Mouse (Mus musculus) midbrain, embryonic 11.5 days (tissue): ENCODE data around the gene U2af2. TPM values are rescaled to one million over a fixed set of nuclear protein-coding genes. Genes with fewer than 3 reads are reported as not detected.
A peak's percentile ranks its signal among the peaks of the same experiment; 100 is the strongest.

Experiments
- ATAC-seq: fragments of 200-750 bp; cut with Nextera tagmentation; 2 replicates; pipeline ENCODE4 v1.8.0; 2017; ENCODE audit warnings: moderate TSS enrichment, moderate library complexity; ENCODE audit not compliant: low FRiP score
- DNase-seq: peaks from one replicate; pipeline ENCODE4 v3.0.0; 2015; ENCODE audit warnings: low spot score; ENCODE audit errors: missing footprints
- H3K27ac ChIP-seq: fragments of 300-500 bp; sonication (generic); 2 replicates; pipeline ENCODE4 v1.5.1; 2014; ENCODE audit warnings: low read depth, low read length
- H3K27me3 ChIP-seq: fragments of 300-500 bp; sonication (generic); 2 replicates; pipeline ENCODE4 v1.6.1; 2014; ENCODE audit warnings: mild to moderate bottlenecking, low read length, moderate library complexity, mixed read lengths; ENCODE audit not compliant: control insufficient read depth, insufficient read depth
- H3K36me3 ChIP-seq: fragments of 300-500 bp; sonication (generic); 2 replicates; pipeline ENCODE4 v1.6.1; 2014; ENCODE audit warnings: mild to moderate bottlenecking, low read length, moderate library complexity, mixed read lengths; ENCODE audit not compliant: control insufficient read depth, insufficient read depth
- H3K4me1 ChIP-seq: fragments of 300-500 bp; sonication (generic); 2 replicates; pipeline ENCODE4 v1.6.1; 2014; ENCODE audit warnings: low read length; ENCODE audit not compliant: control insufficient read depth, insufficient read depth
- H3K4me2 ChIP-seq: fragments of 300-500 bp; sonication (generic); 2 replicates; pipeline ENCODE4 v1.6.1; 2014; ENCODE audit warnings: mild to moderate bottlenecking, moderate library complexity
- H3K4me3 ChIP-seq: fragments of 300-500 bp; sonication (generic); 2 replicates; pipeline ENCODE4 v1.5.1; 2014; ENCODE audit warnings: low read depth, low read length
- H3K9ac ChIP-seq: fragments of 300-500 bp; sonication (generic); 2 replicates; pipeline ENCODE4 v1.6.1; 2014; ENCODE audit warnings: low read length
- H3K9me3 ChIP-seq: fragments of 300-500 bp; sonication (generic); 2 replicates; pipeline ENCODE4 v1.6.1; 2016; ENCODE audit warnings: low read length; ENCODE audit not compliant: control insufficient read depth
- WGBS: fragments of 180-500 bp; shearing (Covaris S2); extraction: QIAGEN DNeasy Blood & Tissue Kit; methylation state at CpG from one replicate; pipeline ENCODE4 v1.1.7; 2014; 5-methylcytosine and 5-hydroxymethylcytosine counted together
- polyA plus RNA-seq: library from polyadenylated mRNA; unstranded; fragments of >200 nt; fragmentation: Nextera tagmentation; extraction: Ambion mirVana; gene quantifications from 2 replicates; pipeline ENCODE4 v1.2.1, GENCODE M21; 2014

U2af2 gene
- polyA plus RNA-seq, 1 experiment from 2014 or later, result 159 TPM

DNA sequence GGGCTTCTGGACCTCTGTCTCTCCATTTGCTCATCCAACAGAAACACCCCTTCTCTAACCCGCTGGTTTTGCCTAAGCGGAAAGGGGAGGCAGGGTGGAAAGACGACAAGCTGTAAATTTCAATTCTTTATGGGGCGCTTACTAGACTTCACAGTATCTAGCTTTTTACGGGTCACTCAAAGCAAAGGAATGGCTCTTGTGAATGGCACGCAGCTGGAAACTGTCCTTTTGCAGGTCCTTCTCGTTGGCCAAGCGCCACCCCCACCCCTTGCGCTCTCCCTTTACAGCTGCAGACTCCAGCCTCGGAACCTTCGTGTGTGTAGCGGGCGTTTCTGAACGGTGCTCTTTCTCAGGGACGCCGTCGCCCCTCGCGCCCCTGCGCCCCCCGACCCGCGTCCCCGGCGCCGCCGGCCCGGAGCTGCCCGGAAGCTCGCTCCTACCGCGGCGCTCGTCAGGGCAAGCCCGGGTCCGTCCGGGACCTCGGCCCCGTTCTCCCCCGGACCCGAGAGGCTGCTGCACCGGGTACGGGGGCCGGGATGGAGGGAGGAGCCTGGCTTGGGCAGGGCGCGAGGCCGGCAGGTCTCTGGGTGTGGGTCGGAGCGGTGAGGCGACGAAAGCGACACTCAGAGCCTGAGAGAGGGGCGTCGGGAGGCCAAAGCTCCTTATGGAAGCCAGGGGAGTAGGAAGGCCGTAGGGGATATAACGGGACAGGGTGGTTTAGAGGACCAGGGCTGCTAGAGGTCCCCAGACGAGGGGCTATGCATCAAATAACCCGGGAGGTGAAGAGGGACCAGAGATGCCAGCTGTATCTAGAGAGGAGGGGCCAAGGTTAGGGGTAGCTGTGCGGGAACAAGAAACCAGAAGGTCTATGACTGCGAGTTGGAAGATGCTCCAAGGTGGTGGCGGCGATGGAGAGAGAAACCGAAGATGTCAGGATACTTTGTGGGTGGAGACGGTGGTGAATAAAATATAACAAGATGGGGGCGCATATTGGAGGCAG is 10.4 kb upstream of the U2af2 start, which contains the start of gene Zfp580:
Gene Zfp580 (plus strand): TSS at position 346 of the 1,000 bp plus-strand sequence.
- no peak within 1 kb of the TSS for H3K27ac ChIP-seq
- H3K4me2 ChIP-seq, result peak within 1 kb of the TSS; percentile 77
- H3K27me3 ChIP-seq, result peaks cover 39% of the 10 kb centered on the region
- H3K4me1 ChIP-seq, result peaks cover 22% of the 10 kb centered on the region
- WGBS, result 1% methylated on average over 65 of the region's 65 CpGs
- no peaks in the 10 kb centered on the region for H3K36me3 ChIP-seq
- H3K4me3 ChIP-seq, result peak within 1 kb of the TSS; percentile 52
- H3K9me3 ChIP-seq, result no peaks in the 10 kb centered on the region
- peak; percentile 99 for DNase-seq
- H3K9ac ChIP-seq, result peak within 1 kb of the TSS; percentile 74
- peak; percentile 87 for ATAC-seq

DNA sequence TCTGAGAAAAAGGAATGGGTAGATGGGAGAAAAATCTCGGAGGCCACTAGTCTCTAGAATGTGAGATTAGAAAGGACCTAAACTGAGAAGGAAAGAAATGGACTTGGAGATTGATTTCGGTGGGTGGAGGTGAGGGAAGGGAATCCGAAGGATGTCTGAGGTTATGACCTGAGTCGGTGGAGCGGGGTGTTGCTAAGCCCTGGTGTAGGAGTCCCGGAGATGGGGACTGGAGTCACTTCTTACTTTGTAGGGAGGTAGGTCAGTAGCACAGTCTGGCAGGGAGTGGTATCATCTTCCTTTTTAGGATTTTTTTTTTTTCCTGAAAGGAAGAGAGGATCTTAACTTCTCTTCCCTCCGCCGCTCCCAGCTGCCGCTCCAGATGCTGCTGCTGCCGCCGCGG is 9.5 kb upstream of the U2af2 start:
- ATAC-seq (no peak), DNase-seq (no peak)
- Histone ChIP-seq H3K27me3 (peaks cover 49% of the 10 kb centered on the region), H3K4me1 (peaks cover 28% of the 10 kb centered on the region), H3K4me2 (peak overlapping the region; percentile 77), H3K27ac (no peak overlapping the region), H3K9me3 (no peaks in the 10 kb centered on the region), H3K36me3 (no peaks in the 10 kb centered on the region), H3K9ac (peak overlapping the region; percentile 54; the same call in 1 of the 2 replicates), H3K4me3 (peak overlapping the region; percentile 52)
- WGBS, result 3% methylated on average over 12 of the region's 12 CpGs

DNA sequence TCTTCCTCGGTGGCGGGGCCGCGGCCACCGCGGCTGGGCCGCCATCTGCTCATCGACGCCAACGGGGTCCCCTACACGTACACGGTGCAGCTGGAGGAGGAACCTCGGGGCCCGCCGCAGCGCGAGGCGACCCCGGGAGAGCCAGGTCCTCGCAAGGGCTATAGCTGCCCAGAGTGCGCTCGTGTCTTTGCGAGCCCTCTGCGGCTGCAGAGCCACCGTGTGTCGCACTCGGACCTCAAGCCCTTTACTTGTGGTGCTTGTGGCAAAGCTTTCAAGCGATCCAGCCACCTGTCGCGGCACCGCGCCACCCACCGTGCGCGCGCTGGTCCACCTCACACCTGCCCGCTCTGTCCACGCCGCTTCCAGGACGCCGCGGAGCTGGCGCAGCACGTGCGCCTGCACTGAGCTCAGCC is 9.0 kb upstream of the U2af2 start:
- Histone ChIP-seq H3K27ac (no peak overlapping the region), H3K9ac (peak overlapping the region; percentile 54), H3K27me3 (peaks cover 54% of the 10 kb centered on the region), H3K36me3 (no peaks in the 10 kb centered on the region), H3K4me2 (peak overlapping the region; percentile 77), H3K9me3 (no peaks in the 10 kb centered on the region), H3K4me1 (peaks cover 28% of the 10 kb centered on the region), H3K4me3 (peak overlapping the region; percentile 52)
- ATAC-seq, result no peak; the same call in 1 of the 2 replicates
- WGBS, result 3% methylated on average over 31 of the region's 45 CpGs
- no peak for DNase-seq

DNA sequence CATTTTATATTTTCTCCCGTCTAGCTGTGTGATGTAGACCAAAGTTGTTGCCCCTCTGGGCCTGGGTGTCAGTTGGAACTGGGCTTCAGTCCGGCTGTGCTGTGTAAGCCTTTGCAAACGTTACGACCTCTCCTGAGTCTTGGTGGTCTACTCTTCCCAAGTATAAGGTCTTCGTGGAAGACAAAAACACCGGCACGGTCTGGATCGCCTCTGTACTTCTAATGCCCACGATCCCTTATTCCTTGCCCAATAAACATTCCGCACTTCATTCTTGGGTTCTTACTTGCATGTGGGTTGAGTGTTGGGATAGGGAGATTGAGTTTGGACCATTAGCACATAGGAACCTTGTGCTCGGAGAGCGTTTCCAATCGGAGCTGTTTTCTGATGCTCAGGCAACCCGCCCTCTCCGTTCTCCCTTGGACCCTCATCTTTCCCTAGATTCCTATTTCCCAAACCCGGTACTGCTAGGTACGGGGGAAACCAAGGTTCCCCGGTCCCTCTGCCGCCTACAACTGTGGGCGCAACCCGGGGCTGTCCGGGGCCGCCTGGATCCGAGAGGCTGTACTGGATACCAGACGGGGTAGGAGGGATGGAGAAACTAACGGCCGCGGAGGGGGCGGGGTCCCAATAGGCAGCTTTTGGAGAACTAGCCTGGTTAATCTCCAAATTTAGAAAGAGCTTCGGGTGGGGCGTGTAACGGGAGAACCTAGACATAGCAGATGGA is 8.3 kb upstream of the U2af2 start:
- Histone ChIP-seq H3K4me2 (peak overlapping the region; percentile 77), H3K4me1 (peaks cover 28% of the 10 kb centered on the region), H3K27me3 (peaks cover 60% of the 10 kb centered on the region), H3K4me3 (peak overlapping the region; percentile 52), H3K36me3 (no peaks in the 10 kb centered on the region), H3K9me3 (no peaks in the 10 kb centered on the region), H3K27ac (no peak overlapping the region), H3K9ac (peak overlapping the region; percentile 54)
- ATAC-seq (no peak), DNase-seq (peak; percentile 93)
- WGBS, result 6% methylated on average over 32 of the region's 32 CpGs

DNA sequence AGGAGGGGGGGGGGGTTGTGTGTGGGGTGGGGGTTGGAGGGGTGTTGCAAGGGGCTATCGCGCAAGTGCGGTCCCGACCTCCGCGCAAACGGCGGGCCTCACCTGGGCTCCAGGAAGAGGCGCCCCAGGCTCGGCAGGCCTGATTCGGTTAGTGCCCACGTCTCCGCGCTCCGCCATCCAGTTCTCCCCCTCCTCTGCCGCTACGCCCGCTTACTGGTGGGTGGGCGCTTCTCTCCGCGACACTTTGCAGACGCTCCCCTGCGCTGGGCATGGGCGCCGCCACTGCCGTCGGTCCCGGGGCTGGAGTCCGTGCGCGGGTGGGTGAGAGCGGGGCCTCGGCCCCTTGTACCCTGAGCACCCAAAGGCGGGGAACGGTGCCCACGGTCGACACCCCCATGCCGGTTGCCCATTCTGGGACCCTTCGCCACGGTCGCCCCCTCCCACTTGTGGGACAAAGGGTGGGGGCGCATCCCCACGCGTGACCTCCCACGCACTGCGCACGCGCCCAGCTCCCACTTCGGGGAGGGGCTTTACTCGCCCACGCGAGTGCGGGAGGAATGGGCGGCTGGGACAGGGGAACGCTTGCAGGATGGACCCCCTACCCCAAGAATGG is 5.2 kb upstream of the U2af2 start:
- no peak overlapping the region for H3K27ac ChIP-seq
- H3K4me3 ChIP-seq, result peak overlapping the region; percentile 34
- DNase-seq (no peak), ATAC-seq (no peak)
- peaks cover 34% of the 10 kb centered on the region for H3K4me1 ChIP-seq
- no peaks in the 10 kb centered on the region for H3K9me3 ChIP-seq
- H3K36me3 ChIP-seq, result no peaks in the 10 kb centered on the region
- peak overlapping the region; percentile 58 for H3K4me2 ChIP-seq
- H3K27me3 ChIP-seq, result peaks cover 62% of the 10 kb centered on the region
- WGBS, result 2% methylated on average over 42 of the region's 55 CpGs
- peak overlapping the region; percentile 60 for H3K9ac ChIP-seq

DNA sequence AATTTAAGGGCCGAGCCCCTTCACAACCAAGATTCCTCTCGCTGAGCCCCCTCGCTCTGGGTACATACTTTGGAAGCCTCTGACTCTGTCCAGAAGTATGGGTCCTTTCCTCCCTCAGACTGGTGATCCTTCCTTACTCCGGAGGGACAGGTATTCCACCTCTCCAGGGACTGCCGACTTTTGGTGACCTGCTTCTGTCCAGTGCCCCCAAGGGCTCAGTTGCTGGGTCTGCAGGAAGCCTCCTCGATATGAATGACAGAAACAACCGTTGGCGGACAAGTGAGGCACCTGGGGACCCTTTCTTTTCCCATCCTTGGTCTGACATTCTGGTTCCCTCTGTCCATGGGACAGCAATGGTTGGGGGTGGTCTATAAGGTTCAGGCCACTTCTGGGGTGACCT is 4.6 kb upstream of the U2af2 start:
- no peak for DNase-seq
- WGBS, result 40% methylated on average over 8 of the region's 8 CpGs
- peak overlapping the region; percentile 60 for H3K9ac ChIP-seq

DNA sequence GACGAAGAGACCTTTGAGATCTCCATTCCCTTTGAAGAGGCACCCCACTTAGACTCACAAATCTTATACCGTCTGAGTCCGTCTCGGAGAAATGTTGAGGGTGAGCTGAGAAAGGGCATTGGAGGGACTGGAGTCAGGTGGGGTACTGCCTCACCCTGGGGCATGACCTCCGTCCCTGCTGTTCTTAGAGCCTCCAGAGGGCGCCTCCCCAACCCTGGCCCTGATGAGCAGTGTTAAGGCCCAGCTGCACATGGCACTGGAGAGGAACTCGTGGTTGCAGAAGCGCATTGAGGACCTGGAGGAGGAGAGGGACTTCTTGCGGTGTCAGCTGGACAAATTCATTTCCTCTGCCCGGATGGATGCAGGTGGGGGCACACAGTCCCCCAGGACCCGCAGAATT is 4.1 kb upstream of the U2af2 start:
- ATAC-seq (no peak), DNase-seq (no peak)
- H3K27me3 ChIP-seq, result peaks cover 59% of the 10 kb centered on the region
- 27% methylated on average over 11 of the region's 11 CpGs for WGBS
- no peak overlapping the region; the same call in 1 of the 2 replicates for H3K4me2 ChIP-seq
- H3K9me3 ChIP-seq, result no peaks in the 10 kb centered on the region
- H3K9ac ChIP-seq, result no peak overlapping the region
- no peak overlapping the region for H3K27ac ChIP-seq
- H3K36me3 ChIP-seq, result no peaks in the 10 kb centered on the region
- H3K4me1 ChIP-seq, result peaks cover 24% of the 10 kb centered on the region
- no peak overlapping the region for H3K4me3 ChIP-seq

More for the DNA sequence above, 4.6 kb upstream of the U2af2 start:
- Histone ChIP-seq H3K4me3 (peak overlapping the region; percentile 34; the same call in 1 of the 2 replicates), H3K4me2 (peak overlapping the region; percentile 58), H3K9me3 (no peaks in the 10 kb centered on the region), H3K27ac (no peak overlapping the region), H3K36me3 (no peaks in the 10 kb centered on the region), H3K27me3 (peaks cover 62% of the 10 kb centered on the region), H3K4me1 (peaks cover 28% of the 10 kb centered on the region)
- no peak for ATAC-seq

DNA sequence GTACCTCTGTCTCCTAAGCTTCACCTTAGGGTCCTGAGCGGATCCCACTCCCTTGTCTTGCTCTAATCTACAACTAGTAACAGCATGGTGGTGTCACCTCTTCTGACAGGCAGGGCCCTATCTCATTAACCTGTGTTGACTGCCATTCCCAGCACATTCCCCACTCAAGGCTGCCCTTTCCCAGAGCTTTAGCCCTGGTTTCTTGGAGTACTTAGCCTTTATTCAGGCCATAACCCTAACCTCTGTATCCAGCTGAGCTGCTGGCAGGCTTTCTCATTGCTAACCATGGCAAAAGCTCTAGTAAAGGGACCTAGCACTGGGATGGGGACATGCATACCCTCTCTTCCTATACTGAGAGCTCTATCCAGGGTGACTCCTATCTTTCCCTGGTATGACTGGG is 3.3 kb upstream of the U2af2 start:
- ATAC-seq (no peak), DNase-seq (no peak)
- Histone ChIP-seq H3K4me2 (no peak overlapping the region), H3K36me3 (no peaks in the 10 kb centered on the region), H3K4me1 (peaks cover 22% of the 10 kb centered on the region), H3K4me3 (no peak overlapping the region), H3K27me3 (peaks cover 51% of the 10 kb centered on the region), H3K27ac (no peak overlapping the region), H3K9me3 (no peaks in the 10 kb centered on the region), H3K9ac (no peak overlapping the region)
- WGBS, result 84% methylated on average over 1 of the region's 1 CpGs
